Mouse (Mus musculus) cerebellum, adult 2 months (tissue): ENCODE data around the gene Als2cr12.

Experiments used
- CTCF ChIP-seq: fragments of 200-500 bp; IDR thresholded peaks from 2 replicates; pipeline ENCODE4 v1.5.1; 2011; ENCODE audit warnings: low read depth, mild to moderate bottlenecking, control low read depth, low read length, moderate library complexity, borderline replicate concordance; ENCODE audit not compliant: insufficient read depth
- POLR2A ChIP-seq: fragments of 200-500 bp; IDR thresholded peaks from 2 replicates; pipeline ENCODE4 v1.6.1; 2011; ENCODE audit warnings: low read length, control low read depth, borderline replicate concordance; ENCODE audit not compliant: insufficient read depth

DNA sequence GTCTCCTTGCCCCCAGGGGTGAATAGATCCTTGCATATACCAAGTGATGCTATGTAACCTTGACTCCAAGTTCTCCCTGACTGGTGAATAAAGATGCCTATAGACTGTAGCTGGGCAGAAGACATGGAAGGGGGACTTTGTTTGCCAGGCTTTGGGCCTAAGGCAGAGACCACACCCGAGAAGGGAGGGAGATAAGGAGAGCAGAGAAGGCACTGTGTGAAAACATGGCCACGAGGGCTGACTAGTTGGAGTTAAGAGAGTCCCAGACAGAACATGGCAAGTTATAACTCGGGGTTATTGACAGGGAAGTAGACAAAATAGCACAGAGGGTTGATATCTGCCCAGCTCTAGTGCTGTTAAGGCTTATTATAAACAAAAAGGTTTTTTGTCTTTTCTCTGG is 4.2 kb upstream of the Als2cr12 start:
- TF ChIP-seq CTCF (no peak), POLR2A (no peak)
